Mouse (Mus musculus) ES-Bruce4 (cell line): Measurements from ENCODE around the gene Gorab. TPM values are rescaled to one million over a fixed set of nuclear protein-coding genes. Genes with fewer than 3 reads are reported as not detected.

Experiments
- H3K27ac ChIP-seq: 2 replicates; pipeline ENCODE4 v1.5.1; 2012; ENCODE audit warnings: low read length, inconsistent platforms; ENCODE audit not compliant: insufficient read depth
- H3K27me3 ChIP-seq: 2 replicates; pipeline ENCODE4 v1.6.1; 2012; ENCODE audit warnings: mild to moderate bottlenecking, low read length, inconsistent platforms; ENCODE audit not compliant: control insufficient read depth, poor library complexity, insufficient read depth, severe bottlenecking
- H3K36me3 ChIP-seq: 2 replicates; pipeline ENCODE4 v1.6.1; 2012; ENCODE audit warnings: inconsistent platforms, mild to moderate bottlenecking, low read length, moderate library complexity; ENCODE audit not compliant: control insufficient read depth, poor library complexity, insufficient read depth, severe bottlenecking
- H3K4me1 ChIP-seq: one replicate; pipeline ENCODE4 v1.8.1; 2011; ENCODE audit warnings: low read length; ENCODE audit not compliant: control insufficient read depth, insufficient read depth
- H3K4me3 ChIP-seq: 2 replicates; pipeline ENCODE4 v1.5.1; 2011; ENCODE audit warnings: low read depth, mild to moderate bottlenecking, low read length
- H3K9ac ChIP-seq: 2 replicates; pipeline ENCODE4 v1.6.1; 2012; ENCODE audit warnings: low read depth, mild to moderate bottlenecking, inconsistent platforms; ENCODE audit not compliant: poor library complexity, severe bottlenecking
- H3K9me3 ChIP-seq: replicated peaks from 2 replicates; pipeline ENCODE4 v1.6.1; 2012; ENCODE audit warnings: mild to moderate bottlenecking, low read length, inconsistent platforms; ENCODE audit not compliant: control insufficient read depth, poor library complexity, insufficient read depth, severe bottlenecking
- CTCF ChIP-seq: IDR thresholded peaks from one replicate; pipeline ENCODE4 v1.8.1; 2011; ENCODE audit warnings: low read depth, low read length
- EP300 ChIP-seq: IDR thresholded peaks from 2 replicates; pipeline ENCODE4 v1.6.1; 2011; ENCODE audit warnings: low read depth, low read length; ENCODE audit not compliant: insufficient read depth
- POLR2A ChIP-seq: IDR thresholded peaks from one replicate; pipeline ENCODE4 v1.8.1; 2011; ENCODE audit warnings: low read length; ENCODE audit not compliant: insufficient read depth
- polyA plus RNA-seq: library from polyadenylated mRNA; stranded (reverse); fragments of >200 nt; gene quantifications from 2 replicates; pipeline ENCODE4 v1.2.4, GENCODE M21; 2011; ENCODE audit warnings: low read depth; ENCODE audit not compliant: missing spikeins, insufficient read depth, insufficient read length

Gene Gorab
- polyA plus RNA-seq, 1 experiment = 9.8 TPM

DNA sequence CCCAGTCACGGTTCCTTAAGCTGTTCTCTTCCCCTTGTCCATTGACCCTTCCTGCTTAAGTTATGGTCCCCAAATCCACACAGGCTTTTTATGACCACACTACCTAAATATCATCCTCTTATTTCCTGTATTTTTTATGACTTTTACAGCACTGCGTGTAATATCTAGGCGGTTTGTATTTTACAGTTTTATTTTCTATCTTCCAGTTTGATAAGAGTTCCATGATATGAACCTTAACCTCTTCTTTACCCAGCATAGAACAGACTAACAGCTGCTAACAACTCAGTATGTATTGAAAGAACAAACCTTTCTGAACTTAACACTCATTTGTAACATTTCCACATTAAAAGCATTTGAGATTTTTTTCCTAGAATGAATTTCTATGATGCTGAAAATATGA lies 2.7 kb upstream of the Gorab start:
- H3K27ac ChIP-seq = no peak overlapping the region
- no peaks in the 10 kb centered on the region for H3K9me3 ChIP-seq
- H3K36me3 ChIP-seq = no peaks in the 10 kb centered on the region
- H3K27me3 ChIP-seq = no peaks in the 10 kb centered on the region
- no peak overlapping the region for H3K4me3 ChIP-seq
- TF ChIP-seq EP300 (no peak), CTCF (no peak), POLR2A (no peak)
- H3K4me1 ChIP-seq = no peaks in the 10 kb centered on the region
- H3K9ac ChIP-seq = no peak overlapping the region

DNA sequence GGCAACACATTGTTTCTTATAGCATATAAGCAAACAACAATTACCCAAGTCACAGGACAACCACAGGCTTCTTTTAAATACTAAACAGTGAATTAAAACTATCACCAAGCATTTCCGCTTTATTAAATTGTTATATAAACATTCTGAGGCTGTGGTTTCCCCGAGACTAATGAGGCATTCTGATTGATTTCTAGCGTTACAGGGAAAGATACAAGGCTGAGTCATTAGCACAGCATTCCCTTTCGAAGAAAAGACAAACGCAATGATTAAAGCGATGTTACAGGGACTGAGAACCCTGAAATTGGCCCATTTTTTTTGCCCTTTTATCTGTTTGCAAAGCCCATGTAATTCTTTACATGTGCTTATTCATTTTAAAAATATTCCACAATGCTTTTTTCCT lies 12.1 kb downstream of the Gorab start:
- no peak for TF ChIP-seq CTCF
- no peaks in the 10 kb centered on the region for H3K4me1 ChIP-seq
- no peaks in the 10 kb centered on the region for H3K27me3 ChIP-seq
- no peak overlapping the region for H3K4me3 ChIP-seq
- H3K9ac ChIP-seq = no peak overlapping the region
- no peak overlapping the region for H3K27ac ChIP-seq
- H3K36me3 ChIP-seq = peaks cover 16% of the 10 kb centered on the region
- no peaks in the 10 kb centered on the region for H3K9me3 ChIP-seq

DNA sequence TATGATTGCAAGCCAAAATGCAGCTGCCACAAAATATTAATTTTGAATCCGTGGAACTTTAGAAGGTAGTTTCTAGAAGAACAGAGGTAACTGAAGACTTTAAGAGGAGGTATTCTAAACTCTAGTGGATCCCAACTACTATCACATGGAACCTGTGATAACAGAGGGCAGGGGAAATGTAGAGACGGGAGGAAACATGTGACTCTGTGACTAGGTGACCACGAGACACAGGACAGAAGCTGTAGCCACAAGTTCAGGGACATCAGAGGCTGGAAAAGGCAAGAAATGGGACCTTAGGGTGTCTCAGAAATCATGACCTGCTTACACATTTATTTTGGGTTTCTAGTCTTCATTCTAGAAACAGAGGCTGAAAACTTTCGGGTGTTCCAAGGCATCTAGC lies 13.4 kb downstream of the Gorab start:
- TF ChIP-seq CTCF = no peak
- TF ChIP-seq EP300 = no peak
- no peak overlapping the region for H3K9ac ChIP-seq
- H3K4me1 ChIP-seq = no peaks in the 10 kb centered on the region
- no peak overlapping the region for H3K27ac ChIP-seq
- no peak overlapping the region for H3K4me3 ChIP-seq
- no peaks in the 10 kb centered on the region for H3K27me3 ChIP-seq
- H3K36me3 ChIP-seq = peaks cover 21% of the 10 kb centered on the region
- no peaks in the 10 kb centered on the region for H3K9me3 ChIP-seq

DNA sequence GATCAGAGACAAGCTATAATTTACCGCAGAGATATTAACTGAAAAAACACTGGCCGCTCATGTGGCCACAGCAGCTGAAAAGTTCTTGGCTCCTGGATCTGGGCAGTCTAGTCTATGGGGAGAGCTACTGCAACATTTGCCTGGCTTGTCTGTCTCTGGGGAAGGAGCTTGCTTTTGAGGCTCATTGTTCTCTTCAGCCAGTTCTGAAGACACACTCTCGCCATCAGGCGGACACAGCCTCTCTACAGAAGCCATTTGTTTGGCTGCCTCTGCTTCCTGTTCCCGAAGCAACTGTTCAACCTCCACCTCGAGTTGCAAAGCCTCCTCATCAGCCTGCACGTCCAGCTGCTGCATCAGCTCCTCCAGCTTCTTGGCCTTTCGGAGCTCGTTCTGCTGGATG lies 17.3 kb downstream of the Gorab start:
- TF ChIP-seq EP300 (no peak), POLR2A (no peak), CTCF (no peak)
- Histone ChIP-seq H3K9me3 (no peaks in the 10 kb centered on the region), H3K9ac (no peak overlapping the region), H3K4me3 (no peak overlapping the region), H3K36me3 (peaks cover 10% of the 10 kb centered on the region), H3K27ac (no peak overlapping the region), H3K27me3 (no peaks in the 10 kb centered on the region), H3K4me1 (no peaks in the 10 kb centered on the region)

DNA sequence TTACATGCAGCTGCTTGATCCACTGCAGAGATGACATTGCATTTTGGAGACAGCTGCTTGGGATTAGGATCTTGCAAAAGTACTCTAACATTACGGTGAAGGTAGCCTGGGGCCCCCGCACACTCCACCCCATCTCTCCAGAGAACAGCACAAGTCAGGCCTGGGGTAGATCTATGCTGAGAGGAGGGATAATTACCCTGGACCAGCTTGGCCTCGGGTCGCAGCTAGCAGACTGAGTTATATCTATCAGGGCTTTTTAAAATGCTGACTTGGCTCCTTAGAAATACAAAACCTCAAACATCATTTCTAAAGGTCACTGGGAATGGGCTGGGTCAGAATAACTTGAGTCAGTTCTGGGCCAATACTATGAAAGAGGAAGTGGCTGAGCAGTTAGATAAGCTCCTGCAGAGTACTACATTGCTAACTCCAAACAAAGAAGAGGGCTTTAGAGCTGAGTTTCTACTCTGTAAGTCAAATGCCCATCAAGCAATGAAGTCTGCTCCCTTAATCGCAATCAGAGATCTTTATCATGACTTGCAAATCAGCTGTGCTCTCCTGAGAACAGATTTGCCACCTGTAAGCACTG lies 19.9 kb downstream of the Gorab start:
- H3K27ac ChIP-seq = no peak overlapping the region
- no peak overlapping the region for H3K4me3 ChIP-seq
- no peaks in the 10 kb centered on the region for H3K9me3 ChIP-seq
- TF ChIP-seq EP300 (no peak), CTCF (no peak), POLR2A (no peak)
- H3K36me3 ChIP-seq = peaks cover 7% of the 10 kb centered on the region
- H3K9ac ChIP-seq = no peak overlapping the region
- H3K4me1 ChIP-seq = no peaks in the 10 kb centered on the region
- no peaks in the 10 kb centered on the region for H3K27me3 ChIP-seq

DNA sequence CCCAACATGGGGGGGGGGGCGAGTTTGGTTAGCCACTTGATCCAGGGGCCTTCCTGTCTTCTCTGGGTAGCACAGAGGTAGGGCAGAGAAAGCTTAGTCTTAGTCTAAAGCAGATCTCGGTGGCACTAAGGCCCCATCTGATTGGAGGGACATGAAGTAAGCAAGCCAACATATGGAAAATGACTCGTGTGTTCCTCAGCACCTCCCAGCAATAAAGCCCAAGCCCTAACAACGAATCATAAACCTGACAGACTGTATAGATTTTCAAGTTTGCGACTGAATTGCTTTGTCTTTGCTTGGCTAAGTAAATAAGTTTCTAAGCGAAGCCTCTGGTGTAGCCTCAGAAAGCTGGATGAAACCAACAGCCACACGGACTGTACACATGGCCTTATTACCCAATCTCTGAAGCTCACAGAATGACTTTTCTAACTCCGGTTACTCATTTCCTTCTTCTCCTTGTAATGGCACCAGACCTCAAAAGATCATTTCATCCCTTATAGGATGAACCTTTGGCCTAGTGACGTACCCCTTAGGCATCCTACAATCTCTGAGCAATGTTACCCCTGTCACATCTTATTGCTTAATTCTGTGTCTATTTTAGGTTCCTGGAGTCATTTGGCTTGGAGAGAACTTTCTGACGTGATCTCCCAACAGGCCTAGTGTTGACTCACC lies 21.3 kb downstream of the Gorab start:
- Histone ChIP-seq H3K9ac (no peak overlapping the region), H3K9me3 (no peaks in the 10 kb centered on the region), H3K27me3 (no peaks in the 10 kb centered on the region), H3K36me3 (peaks cover 7% of the 10 kb centered on the region), H3K4me3 (no peak overlapping the region), H3K4me1 (no peaks in the 10 kb centered on the region), H3K27ac (no peak overlapping the region)
- TF ChIP-seq EP300 = no peak
- TF ChIP-seq CTCF = no peak
- TF ChIP-seq POLR2A = no peak
